Mouse (Mus musculus): ENCODE data around the gene Sec24b.
A peak's percentile ranks its signal among the peaks of the same experiment; 100 is the strongest.

The Sec24b gene

DNA sequence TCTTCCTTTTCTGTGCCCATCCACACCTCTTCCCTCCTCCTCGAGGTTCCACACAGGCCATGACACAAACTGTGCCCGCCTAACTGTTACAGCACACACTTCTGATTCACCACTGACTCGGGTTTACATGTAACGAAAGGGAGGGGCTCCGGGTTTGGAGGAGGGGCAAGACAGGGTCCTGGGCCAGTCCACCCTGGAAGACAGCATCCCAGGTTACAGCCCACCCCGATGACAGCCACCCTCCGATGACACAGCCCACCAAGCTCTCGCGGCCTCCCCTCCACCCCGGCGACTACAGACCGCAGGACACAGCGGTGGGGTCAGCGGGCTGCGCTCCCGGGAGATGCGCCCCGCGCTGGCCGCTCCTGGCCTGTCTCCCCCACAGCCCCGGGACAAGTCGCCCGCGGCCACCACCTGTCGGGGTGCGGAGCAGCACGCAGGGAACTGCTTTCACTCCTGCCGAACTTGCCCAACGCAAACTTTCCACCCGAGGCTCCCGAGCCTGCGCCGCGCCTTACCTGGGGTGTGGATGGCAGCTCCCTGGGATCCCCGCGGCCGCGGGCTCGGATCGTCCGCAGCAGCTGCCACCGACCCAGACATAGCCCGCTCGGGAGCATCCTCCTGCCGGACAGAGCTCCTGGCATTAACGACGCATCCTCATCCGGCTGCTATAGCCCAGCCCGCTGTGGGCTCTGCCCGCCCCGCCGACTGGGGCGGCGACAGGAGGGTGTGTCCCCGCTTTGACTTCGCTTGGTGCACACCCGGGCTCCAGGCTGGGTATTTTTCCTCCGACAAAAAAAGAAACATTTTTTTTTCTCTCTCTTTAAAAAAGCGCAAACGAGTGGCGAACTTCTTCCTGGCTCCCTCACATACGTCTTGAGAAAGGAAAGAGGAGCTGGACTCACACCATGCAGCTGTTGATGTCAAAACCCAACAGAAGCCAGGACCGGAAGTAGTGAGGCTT is 91.6 kb downstream of the Sec24b start, which contains the start of gene Mcub:
Gene Mcub, minus strand, starts transcription at position 775 of the 964 bp plus-strand sequence.
- peak; percentile 11 for DNase-seq

DNA sequence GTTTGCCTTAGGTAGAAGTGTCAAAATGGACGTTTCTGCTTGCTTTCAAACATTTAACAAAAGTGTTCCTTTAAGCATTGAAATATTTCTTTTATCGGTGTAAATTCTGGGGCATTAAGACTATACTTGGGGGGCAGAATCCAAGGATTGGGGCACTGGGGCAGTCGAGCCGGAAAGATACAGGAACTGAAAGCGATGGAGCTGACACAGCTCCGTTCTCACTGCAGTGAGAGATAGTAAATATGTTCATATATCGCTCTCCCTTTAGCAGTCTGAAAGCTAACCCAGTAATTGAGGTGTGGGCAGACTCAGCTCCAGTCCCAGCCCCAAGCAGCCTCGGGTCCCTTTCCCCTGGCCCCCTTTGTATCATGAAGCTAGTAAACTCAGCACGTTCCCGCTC is 92.3 kb downstream of the Sec24b start:
- DNase-seq: no peak

DNA sequence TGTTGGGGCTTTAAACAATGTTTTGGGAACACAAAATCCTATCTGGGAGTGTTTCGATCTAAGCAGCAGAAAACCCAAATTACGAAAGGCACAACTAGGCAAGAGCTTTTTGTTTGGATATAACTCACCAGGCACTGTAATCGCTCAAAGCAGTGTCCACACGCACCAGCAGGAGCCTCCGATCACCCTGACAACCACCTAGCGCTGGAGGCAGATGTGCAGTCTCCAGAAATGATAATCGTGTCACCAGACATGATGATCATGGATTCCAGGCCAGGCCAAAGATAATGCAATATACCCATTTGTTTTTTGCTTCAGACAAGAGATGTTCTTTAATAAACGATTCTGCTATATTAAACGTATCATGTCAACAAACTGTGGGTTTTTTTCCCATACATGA is 93.5 kb downstream of the Sec24b start:
- DNase-seq: no peak

DNA sequence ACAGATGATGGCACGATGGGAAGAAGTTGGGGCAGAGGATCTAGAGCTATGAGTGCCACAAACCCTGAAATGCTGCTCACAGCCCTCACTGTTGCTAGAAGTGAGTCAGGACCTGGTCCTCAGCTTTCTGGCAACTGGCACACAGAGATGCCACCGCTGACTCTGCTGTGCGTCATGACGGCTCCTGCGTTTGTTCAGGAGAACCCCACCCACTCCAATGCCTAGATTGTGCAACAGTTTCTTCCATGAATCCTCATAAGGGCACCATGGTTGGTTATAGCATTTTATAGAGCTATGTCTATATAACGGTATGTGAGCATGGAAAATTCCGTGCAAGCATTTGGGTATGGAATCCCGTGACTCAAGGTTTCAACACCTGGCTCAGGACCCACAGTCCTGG is 96.7 kb downstream of the Sec24b start:
- DNase-seq: no peak

DNA sequence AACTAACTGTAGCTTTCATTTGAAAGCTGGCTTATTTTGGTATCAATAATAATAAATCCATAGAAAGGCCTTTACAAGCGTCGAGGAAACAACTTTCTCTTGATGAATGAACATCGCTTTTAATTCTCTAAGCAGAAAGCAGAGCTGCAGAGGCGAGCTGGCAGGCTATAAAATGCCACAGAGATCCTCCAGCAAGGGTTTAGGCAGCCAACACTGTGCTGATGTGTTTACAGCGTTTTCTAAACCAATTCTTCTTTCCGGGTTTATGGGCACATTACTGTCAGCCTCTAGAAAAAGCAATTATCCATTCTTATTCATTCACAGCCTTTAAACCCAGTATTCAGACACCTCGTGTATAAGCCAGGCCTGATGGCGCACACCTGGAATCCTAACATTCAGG is 98.8 kb downstream of the Sec24b start:
- no peak for DNase-seq

DNA sequence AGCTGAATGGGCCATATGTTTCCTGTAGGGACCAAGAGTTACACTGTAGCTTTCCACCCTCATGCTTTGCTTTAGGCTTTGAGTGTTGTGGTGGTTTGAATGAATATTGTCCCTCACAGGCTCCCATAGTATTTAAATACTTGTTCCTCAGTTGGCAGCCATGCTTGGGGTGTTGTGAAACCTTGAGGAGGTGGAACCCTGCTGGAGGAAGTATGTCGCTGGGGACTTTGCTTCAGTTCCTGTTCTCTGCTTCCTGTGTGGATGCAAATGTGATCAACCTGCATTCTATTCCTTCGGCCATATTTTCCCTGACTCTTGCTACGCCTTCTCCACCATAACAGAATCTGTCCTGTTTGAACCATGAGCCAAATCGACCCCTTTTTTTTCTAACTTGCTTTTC is 108.1 kb downstream of the Sec24b start:
- DNase-seq: no peak

DNA sequence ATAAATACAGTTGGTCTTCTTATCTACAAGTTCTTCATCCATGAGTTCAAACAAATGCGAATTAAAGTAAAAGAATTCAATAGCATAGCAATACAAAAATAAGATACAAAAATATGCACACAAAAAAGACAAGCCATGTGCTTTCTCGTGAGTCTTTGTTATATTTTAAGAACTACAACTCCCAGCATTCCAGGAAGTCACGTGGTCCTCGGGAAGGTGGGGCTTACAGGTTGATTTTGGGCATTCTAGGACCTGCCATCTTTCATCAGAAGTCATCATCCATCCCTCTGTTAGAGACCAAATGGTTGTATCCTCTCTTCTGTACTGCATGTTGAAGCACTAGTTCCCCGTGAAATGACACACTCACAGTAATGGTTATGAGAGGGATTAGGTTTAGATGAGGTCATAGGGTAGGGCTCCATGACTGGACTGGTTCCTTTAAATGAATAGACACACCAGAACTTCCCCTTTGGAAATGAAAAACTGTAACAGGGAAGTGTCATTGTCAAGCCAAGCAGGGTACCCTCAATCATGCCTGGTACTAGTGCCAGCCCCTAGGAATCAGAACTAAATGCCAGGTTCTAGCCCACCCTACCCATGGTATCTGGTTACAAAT is 112.1 kb downstream of the Sec24b start:
- DNase-seq: no peak

DNA sequence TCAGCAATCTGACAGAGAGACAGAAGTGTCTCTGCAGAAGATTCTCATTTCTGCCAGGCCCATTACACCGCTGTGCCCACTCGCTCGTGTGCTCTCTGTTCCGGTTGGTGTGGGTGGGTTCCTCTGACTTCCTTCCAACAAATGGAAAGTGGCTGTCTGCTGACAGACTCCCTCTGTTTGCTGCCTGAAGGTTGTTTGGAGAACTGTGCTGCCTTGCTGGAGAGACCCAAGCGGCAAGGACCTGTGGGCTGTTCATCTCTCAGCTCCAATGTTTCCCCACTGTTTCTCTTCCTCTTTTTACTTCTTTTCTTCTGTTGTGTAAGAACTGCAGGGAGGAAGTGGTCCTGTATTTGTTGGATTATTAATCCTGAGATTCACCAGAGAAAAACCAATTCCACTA is 113.0 kb downstream of the Sec24b start:
- no peak for DNase-seq

DNA sequence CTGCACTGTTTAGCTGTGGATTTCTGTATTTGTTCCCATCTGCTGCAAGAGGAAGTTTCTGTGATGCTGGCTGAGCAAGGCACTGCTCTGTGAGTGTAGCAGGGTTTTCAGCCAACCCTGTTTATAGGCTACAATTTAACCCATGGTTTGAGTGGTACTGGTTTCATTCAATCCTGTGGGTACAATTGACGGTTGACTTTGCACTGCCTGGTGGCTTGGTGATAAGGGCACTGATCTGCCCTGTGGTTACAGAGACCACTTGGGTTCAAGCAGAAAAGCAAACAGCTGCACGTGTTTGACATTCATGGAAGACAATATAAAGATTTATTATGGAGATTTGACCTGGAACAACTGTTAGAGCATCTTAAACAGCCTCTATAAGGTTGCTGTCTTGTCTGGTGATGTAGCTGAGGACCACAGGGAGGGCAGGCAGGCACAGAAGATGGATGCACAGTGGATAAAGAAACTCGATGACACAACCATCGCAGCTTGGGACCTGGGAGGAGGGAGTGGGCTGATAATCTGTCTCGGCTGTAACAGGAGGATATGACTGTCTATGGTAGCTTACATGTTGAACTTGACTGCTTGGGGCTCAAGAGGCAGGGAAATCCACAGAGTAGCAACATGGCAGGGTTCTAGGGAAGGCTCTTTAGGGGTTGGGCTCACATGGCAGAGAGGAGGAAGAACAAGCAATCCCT is 115.0 kb downstream of the Sec24b start:
- DNase-seq: no peak

DNA sequence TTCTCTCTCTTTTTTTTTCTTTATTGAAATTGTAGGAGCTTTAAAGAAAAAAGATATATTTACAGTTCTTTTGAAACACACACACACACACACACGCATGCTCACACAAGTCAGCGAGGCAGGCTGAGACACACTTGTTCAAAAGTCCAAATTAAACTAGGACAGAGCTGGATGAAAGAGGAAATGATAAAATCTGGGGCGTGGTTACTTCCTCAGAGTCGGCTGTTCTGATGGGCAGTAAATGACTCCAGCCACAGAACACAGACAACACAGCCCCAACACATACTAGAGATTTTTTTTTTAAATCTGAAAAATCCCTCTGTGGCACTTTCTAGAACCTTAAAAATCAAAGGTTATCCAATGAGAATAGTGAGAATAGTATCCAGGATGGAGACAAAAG is 117.5 kb downstream of the Sec24b start:
- DNase-seq: no peak

DNA sequence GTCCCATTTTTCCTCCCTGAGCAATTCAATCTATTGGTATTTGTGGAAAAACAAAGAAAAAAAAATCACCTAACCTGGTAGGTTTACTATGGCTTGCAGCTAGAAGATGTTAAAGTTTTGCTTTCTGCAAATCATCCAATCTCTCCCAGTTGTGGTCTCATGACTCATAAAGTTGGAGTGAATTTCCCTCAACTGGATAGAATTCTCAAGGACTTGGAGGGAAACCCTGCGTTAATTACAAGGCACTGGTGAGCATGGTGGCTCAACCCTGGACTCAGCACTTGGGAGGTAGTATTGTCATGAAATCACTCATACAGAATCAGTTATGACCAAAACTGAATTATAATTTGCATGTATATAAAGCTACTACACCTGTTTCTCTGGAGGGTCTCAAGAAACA is 120.1 kb downstream of the Sec24b start:
- no peak for DNase-seq

DNA sequence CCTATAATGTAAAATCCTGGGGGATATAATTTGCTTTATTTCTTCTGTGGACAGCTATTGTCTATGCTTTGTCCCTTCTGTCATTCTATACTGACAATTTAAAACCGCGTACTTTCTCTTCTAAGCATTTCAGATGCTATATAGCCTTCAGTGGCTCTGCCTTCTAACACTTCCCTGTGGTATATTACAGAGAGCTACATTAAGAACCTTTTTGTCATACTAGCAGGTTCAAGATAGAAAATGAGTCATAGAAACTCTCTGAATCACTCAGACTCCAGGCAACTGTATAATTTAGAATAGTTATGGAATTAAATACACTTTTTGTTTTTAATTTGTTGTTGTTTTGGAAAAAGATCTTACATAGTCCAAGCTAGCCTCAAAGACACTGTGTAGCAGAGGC is 120.6 kb downstream of the Sec24b start:
- no peak for DNase-seq

DNA sequence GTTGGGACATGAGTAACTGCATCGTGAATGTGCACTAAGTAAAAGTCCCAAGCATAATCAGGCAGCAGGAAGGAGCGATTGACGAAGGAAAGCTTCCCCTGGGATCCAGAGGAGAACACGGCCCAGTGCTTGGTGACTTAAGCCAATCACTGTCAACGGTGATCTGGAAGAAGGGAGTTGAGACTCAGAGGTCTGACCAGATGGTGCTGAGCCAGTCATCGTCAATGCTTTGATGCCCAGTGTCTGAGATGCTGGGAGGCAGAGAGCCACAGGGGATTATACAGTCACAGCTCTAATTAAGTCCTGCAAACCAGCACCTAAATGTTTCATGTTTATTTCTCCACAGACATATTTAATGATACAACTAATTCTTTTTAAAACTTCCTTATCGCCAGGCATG is 122.3 kb downstream of the Sec24b start:
- DNase-seq: no peak

DNA sequence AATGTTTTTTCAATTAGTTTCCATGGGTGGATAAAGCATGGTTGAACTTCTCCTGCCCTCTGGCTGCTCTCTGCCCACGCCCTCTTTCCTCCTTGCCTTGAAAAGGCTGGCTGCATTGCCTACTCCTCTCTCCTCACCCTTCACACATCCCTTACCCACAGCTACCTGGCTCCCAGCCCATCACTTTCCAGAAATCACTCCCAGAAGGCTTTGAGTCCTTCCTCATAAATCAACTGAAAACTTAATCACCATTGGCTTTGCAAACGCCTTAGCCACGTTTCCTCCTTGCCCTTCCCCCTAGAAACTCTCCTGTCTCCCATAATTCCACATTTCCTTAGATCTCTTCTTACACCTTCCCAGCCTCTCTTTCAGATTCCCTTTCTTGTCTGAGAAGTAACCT is 123.5 kb downstream of the Sec24b start:
- DNase-seq: no peak

DNA sequence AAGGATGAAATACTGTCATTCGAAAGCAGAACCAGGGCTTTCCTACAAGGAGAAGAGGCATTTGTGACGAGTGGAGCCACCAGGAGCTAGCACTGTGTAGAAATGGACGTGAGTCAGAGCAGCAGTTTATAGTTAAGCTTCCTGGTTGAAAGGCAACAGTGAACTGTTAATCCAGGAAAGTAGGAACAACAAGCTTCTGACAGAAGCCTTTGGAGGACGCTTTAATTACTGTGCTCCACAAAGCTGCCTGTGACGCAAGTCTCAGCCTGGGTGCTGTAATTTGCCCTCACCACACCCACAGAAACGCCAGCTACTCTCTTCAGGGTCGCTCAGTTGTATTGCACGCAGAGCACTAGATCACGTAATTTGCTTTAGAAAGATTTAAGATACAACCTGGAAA is 124.8 kb downstream of the Sec24b start:
- no peak for DNase-seq
